Comparison of ENCODE assay signal across 21 mouse cellular contexts in the genomic region with DNA sequence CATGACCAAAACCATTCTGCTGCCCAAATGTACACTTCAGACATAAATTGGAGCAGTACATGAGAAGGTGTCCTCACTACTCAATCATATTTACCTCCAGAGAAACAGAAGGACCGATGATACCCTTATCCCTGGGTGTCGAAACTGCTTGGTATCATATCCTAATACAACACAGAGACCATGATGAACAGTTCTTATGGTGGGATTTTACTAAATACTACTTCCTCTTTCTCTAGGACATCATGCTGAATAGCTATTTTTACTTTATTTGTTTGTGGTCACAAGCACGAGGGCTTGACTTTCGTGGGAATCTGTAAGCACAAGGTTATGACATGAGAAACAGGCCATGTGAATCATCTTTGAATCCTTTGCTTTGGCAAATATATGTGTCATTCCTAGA.
"Had no signal": no experiment of that assay in that cellular context is flagged by ENCODE, and none has a peak within 500 bp of the region (broad histone marks: within the 10 kb centered on the region; RNA-seq: fewer than 3 reads in every experiment).

No protein-coding gene starts in this region.

- H3K4me3 ChIP-seq: layer of hippocampus, adult 2 months; liver, embryonic 12.5 days; liver, embryonic 15.5 days; lung, embryonic 15.5 days; megakaryocyte, embryonic 14.5 days; midbrain, embryonic 10.5 days; midbrain, embryonic 13.5 days; myocyte; neural tube, embryonic 13.5 days had no signal

- DNase-seq: kidney, adult 11 months; kidney, adult 9 months; kidney, postnatal 25 days; layer of hippocampus, adult 9-11 months; lung, adult 18-20 months; lung, postnatal 10 days; lung, postnatal 4 days; thymus, adult 2 months; thymus, postnatal 14 days; thymus, postnatal 4 days had no signal

- H3K9me3 ChIP-seq: liver, embryonic 12.5 days; liver, embryonic 15.5 days; lung, embryonic 15.5 days; megakaryocyte, embryonic 14.5 days; midbrain, embryonic 10.5 days; midbrain, embryonic 13.5 days; neural tube, embryonic 13.5 days had no signal

- ATAC-seq: liver, embryonic 12.5 days; midbrain, embryonic 13.5 days; midbrain, embryonic 16.5 days had no signal

- H3K4me1 ChIP-seq: liver, embryonic 12.5 days; liver, embryonic 15.5 days; megakaryocyte, embryonic 14.5 days; midbrain, embryonic 10.5 days; midbrain, embryonic 13.5 days; neural tube, embryonic 13.5 days had no signal

- H3K9ac ChIP-seq: liver, embryonic 12.5 days; liver, embryonic 15.5 days; lung, embryonic 15.5 days; midbrain, embryonic 13.5 days; neural tube, embryonic 13.5 days had no signal

- H3K27me3 ChIP-seq: liver, embryonic 12.5 days; liver, embryonic 15.5 days; lung, embryonic 15.5 days; megakaryocyte, embryonic 14.5 days; midbrain, embryonic 13.5 days; neural tube, embryonic 13.5 days had no signal

- H3K36me3 ChIP-seq: liver, embryonic 12.5 days; liver, embryonic 15.5 days; lung, embryonic 15.5 days; midbrain, embryonic 10.5 days; midbrain, embryonic 13.5 days; neural tube, embryonic 13.5 days had no signal

- H3K27ac ChIP-seq: layer of hippocampus, adult 2 months; liver, embryonic 12.5 days; liver, embryonic 15.5 days; lung, embryonic 15.5 days; midbrain, embryonic 10.5 days; midbrain, embryonic 13.5 days; neural tube, embryonic 13.5 days; stomach, postnatal 0 days had no signal

- H3K4me2 ChIP-seq: liver, embryonic 12.5 days; liver, embryonic 15.5 days; lung, embryonic 15.5 days; midbrain, embryonic 13.5 days; neural tube, embryonic 13.5 days had no signal
